Mouse (Mus musculus) CD8-positive naive resting alpha-beta T cell, adult 2 months (primary cell): ENCODE data around the gene Espn.

ENCODE experiments used
- DNase-seq, 2 experiments: peaks; one replicate each; pipeline ENCODE4 v3.0.0; 2022; ENCODE audit warnings: low read depth in 2 of 2, low spot score in 2 of 2

The Espn gene

DNA sequence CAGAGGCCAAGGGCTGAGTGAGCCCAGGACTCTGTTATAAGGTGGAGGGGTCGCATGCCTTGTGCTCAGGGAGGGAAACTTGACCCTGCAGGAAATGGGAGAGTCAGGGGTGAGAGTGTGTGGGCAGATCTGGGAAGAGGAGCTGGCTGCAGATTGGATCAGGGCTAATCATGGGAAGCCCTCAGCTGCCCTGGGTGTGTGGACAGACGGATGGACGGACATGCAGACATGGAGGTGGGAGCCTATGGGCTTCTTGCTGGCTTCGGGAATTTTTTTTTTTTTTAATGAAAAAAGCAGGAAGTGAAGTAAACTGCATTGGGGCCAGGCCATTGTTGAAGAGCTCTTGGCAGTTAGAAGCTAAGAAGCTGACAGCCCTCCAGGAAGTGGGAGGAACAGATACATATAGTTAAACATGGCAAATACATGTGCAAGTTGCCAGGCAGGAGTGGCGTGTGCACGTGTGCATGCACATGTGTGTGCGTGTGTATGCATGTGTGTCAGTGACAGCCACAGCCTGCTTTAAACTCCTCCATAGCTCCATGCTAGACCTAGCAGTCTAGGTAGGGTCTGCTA, 51.0 kb downstream of the Espn start:
- no peak for DNase-seq

DNA sequence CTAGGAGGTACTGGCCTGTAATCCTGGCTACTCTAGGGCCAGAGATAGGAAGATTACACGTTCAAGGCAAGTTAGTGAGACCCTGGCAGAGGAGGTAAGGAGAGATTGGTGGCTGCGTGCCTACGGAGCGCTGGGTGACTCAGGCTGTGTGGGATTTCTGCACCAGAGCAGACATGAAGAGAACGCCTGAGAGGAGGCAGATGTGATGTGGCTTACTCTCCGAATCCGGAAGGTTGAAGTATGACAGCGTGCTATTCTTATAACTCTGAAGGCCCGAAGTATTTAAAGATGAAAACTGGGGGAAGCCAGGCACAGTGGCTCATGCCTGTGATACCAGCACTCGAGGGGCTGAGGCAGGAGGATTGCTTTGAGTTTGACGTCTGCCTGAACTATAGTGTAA, 51.6 kb downstream of the Espn start:
- DNase-seq: no peak

DNA sequence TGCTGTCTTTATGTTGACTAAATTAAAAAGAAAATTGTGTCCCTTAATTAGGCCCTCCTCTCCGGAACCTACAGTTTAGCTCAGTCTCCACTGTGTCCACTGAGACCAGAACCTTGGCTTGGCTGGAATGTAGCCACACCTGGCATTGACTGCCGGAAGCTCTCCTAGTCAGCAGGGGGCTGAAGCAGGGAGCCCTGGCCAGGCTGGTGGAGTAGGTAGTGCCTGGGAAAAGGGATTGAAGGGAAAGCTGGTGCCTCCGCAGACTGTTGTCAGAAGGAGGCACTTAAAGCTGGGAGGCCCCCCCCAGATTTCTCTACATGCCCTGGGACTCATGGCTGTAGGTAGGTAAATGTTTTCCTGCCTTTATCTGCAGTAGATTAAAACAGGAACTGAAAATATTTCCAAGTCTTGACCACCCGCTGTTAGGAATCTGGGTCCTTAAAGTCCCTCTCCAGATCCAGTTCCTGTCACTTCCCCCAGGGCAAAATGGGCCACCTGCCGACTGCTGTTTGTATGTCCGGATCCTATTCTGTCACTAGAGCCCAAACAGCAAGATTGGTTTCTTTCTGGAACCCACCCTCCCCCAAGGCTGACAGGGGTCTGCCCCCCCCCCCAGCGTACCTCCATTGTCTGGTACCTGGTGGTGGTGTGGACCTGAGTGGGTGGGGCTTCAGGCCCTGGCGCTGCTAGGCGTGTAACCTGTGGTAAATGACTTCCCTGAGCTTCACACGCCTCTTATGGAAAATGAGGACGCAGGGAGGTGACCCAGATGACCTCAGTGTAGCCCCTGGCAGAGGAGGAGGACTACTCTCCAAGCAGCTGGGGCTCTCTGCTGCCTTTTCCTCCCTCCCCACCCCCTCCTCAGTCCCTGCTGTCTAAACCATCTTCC, 54.0 kb downstream of the Espn start:
- no peak for DNase-seq

DNA sequence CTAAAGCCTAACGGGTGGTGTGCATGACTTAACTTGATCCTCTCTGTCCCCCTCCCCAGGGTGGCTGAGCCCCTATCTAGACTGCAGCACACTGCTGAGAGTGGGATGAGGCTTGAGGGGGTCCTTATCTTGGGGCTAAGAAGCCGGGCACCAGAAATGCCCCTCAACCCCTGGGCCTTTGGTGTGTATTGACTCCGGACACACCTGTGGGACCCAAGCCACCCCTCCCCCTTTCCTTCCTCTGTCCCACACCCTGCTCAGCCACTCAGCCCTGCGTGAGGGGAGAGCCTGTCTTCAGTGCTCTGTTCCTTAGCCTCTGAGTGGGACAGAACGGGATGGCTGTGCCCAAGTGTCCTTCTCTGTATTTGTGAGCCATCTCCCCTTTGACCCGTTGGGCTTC, 55.2 kb downstream of the Espn start:
- no peak for DNase-seq

DNA sequence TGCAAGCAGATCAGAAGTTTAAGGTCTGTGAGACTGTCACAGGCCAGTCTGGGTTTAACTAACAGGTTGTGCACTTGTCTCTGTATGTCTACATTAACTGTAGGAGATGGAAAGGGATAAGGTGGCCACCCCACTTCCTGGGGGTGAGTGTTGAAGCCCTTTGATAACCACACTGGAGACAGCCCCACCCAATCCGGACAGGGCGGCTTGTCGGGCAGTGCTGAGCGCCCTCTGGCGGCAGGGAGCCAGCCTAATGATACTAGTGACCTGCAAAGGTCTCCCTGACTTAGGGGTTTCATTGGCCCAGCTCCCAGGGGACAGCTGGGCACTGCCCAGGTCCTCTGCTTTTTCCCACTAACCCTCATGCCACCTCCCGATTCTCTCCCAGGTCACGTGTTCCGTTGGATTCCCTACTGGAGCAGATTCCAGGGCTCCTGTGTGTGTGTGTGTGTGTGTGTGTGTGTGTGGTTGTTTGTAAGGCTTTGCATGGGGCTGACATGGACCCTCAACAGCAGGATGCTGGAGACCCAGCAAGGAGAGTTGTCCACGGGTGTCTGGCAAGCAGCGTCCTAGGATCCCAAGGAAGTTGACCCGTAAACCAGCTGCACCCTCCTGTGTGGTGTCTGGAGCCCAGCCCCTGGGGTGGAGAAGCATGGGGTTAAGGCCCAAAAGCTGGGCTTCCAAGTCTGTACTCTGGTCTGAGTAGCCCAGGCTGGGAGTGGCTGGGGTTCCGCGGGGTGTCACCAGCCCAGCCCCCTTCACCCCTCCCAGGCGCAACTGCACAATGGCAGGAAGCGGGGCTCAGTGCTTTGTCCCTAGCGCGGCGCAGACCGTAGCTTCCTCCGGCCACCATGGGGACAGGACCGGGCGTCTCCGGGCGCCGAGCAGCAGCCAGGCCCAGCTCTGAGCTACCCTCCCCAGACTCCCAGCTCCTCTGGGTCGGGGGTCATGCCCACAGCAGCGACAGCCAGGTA, 55.9 kb downstream of the Espn start:
- DNase-seq: peak; percentile 63 to 65

DNA sequence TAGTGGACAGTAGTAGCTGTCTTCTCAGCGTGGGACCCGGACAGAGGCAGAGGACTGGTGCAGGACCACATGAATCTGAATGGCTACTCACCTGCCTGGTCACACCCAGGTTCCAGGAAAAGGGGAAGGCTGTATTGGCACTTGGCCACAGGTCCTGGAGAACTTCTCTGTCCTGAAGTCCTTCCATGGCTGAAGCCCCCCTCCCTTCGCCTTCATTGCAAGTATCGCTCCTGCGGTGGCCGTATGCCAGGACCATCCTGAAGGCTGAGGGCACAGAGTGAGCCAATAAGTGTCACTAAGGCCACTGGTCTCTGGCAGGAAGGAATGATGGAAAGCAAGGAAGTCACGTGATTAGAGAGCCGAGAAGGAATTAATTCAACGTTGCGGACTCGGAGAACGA, 57.9 kb downstream of the Espn start:
- no peak for DNase-seq

DNA sequence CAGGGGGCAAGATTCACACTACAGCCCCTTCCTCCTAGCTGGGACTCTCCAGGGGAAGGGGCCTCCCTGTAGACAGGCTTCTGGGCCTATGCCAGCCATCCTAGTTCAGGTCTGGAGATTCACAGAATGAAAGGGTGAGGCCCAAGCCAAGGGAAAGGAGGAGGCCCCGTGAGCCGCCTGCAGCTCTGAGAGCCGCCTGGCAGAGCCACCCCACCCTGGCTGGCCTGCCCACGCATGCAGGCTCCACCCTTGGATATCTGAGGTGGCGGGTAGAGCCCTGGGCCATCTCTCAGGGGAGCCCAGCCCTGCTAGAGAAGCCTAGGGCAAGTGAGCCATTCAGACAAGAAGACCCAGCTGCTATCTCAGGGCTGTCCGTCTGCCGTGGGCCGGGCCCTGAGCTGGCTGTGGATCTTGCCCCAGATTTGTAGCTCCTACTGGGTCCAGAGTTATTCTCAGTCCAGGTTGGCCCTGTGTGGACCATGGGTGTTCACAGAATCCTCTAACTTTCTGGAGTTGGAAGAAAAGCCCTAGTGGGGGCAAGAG, 59.3 kb downstream of the Espn start:
- no peak for DNase-seq

DNA sequence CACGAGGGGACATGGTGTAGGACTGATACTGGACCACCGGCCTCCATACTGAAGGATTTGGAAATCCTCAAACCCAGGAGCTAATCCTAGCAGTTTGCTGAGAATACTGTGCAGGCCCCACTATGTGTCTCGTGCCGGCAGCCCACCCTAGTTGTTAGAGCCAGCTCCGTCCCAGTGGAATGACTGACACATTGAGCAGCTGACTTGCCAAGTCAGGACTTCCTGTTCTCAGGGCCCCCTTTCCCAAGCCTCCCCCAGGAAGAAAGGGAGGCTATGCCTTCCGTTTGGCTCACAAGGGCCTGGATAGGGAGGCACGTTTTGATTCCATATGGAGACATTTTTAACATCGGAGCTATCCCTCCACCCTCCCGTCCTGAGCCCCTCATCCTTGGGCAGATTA, 62.0 kb downstream of the Espn start:
- no peak for DNase-seq

DNA sequence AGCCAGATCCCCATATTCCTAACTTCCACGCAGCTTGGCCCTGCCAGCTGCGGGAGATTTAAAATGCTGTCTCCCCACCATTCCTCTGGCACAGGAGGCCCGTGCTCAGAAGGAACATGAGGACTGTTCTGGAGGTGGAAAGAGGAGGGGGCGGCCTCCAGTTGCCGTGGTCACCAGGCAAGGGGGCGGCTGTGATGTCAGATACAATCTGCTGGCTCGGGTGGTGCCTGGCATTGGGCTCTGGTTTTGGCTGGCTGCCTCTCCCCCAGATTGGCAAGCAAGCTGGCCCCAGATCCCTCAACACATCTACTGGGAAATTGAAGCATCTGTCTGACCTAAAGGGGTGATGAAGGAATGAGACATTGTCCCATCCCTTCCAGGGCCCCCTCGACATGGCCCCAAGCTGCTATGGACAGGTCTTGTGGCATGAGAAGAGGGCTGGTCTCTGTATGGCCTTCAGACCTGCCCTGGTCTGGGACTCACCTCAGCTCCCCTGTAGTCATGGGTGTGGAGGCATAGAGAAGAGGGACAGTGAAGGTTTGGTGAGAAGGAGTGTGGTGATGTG, 63.5 kb downstream of the Espn start:
- DNase-seq: no peak

DNA sequence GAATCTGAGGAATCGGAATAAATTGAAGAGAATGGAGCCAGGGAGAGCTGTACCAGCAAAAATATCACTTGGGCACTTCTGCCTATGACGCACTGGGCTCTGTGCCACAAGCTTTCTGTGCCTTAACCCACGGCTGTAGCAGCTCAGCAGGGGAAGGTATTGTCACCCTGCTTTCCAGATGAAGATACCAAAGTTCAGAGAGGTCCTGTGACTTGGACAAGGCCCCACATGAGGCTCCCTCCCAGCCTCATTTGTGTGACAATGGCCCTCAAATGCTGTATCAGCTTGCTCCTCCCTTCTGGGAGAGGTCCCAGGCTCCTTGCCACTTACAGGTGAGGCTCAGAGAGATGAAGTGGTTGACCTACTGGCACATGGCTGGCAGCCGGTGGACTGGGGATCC, 64.0 kb downstream of the Espn start:
- no peak for DNase-seq

DNA sequence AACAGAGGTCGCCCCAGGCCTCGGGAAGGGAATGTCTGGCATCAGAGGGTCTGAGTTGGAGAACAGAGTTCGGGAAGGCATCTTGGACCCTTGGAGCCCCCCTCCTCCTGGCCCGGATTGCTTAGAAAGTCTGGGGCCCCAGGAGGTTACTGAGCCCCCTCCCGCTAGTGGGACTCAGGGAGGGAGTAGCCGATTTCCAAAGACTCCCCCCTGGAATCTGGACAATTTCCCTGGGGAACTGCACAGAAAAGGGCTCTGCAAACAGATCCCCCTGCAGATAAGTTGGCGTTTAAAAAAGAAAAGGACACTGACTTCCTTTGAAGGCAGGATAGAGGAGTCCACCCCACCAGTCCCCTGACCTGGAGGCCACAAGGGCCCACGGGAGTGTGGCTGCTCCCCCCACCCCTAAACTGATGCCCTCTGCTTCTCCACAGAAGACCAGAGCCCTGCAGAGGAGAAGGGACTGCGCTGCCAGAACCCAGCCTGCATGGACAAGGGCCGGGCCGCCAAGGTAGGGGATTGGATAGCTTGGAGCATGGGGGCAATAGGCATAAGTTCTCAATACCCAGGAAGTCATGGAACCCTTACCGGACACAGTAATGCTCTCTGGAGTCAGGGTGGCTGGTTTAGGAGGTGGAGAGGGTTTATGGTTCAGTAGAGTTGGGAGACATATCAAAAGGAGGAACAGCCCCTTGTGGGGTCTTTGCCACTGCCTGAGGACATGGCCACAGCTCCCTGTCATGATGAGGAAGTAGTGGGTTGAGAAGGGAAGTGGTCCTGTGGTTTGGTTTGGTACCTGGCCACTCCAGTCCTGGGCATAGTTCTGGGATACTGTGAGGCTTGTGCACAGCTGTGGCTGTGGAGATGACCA, 64.7 kb downstream of the Espn start:
- DNase-seq: no peak

DNA sequence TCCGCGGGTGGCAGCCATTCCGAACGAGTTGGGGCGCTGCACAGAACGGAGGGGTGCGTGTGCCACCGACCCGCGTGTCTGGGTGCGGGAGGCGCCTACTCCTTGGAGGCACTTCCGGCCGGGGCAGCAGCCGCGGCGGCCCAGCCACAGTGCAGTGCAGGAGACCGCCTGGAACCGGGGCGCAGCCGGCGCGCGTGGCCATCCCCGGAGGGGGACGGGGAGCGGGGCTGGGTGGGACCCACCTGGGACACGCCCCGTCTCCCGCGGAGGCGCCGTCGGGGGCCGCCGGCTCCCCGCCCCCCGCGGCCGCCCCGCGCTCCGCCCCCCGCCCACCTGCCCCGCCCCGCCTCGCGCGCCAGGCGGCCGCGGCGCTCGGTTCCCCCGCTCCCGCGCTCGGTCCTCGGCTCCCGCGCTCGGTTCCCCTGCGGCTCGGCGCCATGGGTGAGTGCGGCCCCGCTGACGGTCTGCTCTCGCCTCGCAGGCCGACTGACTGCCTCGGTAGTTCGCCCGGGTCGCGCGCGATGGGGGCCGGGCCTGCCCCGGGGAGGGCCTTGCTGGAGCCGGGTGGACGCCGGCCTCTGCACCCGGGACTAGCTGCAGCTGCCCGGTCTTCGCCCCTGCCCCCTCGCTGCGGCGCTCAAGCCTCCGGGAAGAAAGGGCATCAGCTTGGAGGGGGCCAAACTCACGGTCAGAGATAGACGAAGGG, 65.5 kb downstream of the Espn start:
- peak; percentile 16 to 31 for DNase-seq

DNA sequence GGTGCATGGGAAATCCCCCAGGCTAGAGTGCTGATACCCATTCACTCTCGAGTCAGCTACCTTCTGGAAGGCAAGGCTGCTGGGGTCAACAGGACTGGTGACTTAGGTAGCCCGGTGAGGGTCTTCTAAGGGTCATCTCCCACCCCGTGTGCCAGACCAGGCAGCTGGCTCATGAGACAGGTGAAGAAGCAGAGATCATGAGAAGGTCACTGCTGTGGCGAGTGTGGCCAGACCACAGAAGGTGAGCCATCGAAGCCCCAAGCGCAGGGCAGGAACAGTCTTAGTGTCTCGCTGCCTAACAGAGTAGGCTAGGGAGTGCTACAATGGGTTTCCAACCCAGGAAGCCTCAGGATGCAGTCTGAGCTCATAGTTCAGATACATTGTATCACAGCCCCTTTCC, 67.6 kb downstream of the Espn start:
- no peak for DNase-seq

DNA sequence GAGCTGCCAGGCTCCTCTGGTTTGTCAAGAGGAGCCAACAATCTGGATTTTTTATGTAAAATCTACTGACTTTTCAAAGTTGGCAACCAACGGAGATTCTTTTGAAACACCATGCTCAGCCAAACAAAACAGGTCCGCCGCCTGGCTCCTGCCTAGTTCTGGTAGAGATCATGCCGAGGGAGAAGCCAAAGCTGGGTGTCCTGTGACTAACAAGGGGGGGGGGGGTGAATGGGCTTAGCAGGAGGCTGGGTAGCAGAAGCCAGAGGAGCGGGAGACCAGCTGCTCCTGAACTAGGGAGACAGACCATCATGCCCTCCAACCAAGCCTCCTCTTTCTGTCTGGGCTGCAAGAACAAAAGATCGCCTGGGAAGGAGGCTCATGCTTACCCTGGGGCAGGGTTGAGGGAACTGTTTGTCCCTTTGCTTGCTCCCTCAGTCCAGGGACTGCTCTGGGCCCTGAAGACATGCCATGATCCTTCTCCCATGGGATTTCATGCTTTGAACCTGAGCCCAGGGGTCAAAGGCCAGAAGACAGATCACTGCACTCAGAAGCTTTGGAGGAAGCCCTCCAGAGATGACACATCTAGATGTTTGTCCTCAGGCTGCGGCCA, 68.5 kb downstream of the Espn start:
- DNase-seq: no peak

DNA sequence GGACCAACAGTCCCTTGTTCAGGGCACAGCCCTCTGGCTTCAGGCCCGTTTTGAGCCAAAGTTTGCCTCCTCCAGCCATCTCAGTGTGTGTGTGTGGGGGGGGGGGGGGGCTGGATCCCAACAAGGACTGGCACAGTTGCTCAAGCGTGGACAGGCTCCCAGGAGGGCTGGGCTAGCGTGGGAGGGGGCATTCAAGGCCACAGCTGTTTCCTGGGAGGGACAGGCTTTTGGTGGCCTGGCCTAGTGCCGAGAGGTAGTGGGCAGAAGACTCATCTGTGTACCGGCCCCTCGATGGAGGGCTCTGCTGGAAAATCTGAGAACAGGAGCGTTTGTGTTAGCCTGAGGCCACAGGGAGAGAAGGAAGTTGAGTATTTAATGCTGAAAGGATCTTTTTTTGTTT, 72.2 kb downstream of the Espn start:
- no peak for DNase-seq

DNA sequence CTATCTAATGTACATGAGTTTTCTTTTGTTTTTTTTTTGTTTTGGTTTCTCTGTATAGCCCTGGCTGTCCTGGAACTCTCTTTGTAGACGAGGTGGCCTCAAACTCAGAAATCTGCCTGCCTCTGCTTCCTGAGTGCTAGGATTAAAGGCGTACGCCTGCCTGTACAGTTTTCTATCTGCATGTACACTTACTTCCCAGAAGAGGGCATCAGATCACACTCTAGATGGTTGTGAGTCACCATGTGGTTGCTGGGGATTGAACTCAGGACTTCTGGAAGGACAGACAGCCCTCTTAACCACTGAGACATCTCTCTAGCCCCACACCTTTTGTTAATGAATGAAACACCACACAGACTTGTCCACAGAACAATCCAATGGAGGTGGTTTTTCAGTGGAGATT, 72.9 kb downstream of the Espn start:
- DNase-seq: no peak

DNA sequence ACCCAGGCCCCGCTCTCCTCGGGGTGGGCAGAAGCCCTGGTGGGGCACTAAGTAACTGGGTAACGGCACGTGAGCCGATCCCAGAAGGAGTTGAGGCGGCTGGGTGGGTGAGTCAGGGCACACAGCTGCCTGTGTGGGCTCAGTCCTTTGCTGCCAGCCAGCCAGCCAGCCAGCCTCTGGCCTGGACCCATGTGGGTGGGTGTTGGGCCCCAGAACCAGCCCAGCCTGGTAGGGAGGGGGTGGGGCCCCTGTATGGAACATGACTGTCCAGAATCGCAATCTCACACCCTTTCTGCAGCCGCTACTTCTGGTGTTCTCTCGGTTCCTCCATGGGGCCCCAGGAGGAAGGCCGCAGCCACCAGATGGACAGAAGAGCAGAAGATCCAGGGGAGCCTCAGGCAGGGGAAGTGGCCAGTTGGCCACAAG, 74.1 kb downstream of the Espn start:
- no peak for DNase-seq

DNA sequence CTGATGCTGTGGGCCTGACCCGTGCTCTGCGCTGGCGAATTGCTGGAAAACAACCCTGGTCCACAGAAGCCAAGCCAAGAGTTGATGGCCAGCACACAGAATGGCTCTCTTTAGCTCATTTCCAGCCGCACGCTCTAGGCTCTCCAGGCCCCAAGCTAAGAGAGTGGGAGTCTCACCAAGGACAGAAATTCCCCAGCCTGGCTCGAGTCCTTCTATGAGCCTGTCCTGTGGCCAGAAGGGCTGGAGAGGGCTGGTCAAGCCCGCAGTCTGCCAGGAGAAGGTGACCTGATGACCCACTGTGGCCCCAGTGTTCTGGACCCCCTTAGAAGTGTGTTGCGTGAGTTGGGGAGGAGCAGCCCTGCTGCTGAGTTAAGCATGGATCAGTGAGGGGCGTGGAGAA, 75.0 kb downstream of the Espn start:
- DNase-seq: no peak

DNA sequence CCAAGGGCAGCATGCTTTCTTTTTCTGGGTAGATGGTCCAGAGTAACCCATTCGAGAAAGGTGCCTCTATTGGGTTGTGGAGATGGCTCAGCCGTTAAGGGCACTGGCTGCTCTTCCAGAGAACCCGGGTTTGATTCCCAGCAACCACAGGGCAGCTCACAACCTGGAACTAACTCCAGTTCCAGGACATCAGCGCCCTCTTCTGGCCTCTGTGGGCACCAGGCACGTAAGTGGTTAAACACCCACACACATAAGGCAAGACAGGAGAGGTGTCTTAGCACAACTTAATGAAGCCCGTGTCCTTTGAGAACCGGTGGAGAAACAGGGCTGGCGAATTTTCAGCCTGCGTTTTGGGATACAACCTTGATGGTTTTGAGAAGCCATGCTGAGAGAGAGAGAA, 77.6 kb downstream of the Espn start:
- DNase-seq: no peak
